In genomic region chr4:120145931-120146330, GRCm38 (mm10) we compare ENCODE assay signal across 18 mouse cellular contexts. TPM values are rescaled to one million over a fixed set of nuclear protein-coding genes. Genes with fewer than 3 reads are reported as not detected.
DNase-seq lines count a peak whose midpoint lies in the region; TF ChIP-seq lines count a peak whose summit lies in the region.
"Had no signal": no experiment of that assay in that cellular context is flagged by ENCODE, and none has a peak within 500 bp of the region (broad histone marks: within the 10 kb centered on the region; RNA-seq: fewer than 3 reads in every experiment).

No protein-coding gene starts in this region.

- WGBS in lung, adult 2 months: 59% methylated on average over 8 of the region's 8 CpGs
- 83% methylated on average over 8 of the region's 8 CpGs for WGBS in forebrain, embryonic 10.5 days

- peaks cover 8% of the 10 kb centered on the region for H3K4me1 ChIP-seq in lung, adult 2 months (ENCODE audit: control insufficient read depth, insufficient read depth, low read length)
- peaks cover 18% of the 10 kb centered on the region for H3K4me1 ChIP-seq in forebrain, embryonic 10.5 days

- no peak for TF ChIP-seq POLR2A in lung, adult 2 months (IDR thresholded peaks at IDR 0.05; ENCODE audit: borderline replicate concordance, extremely low read depth, low read depth, low read length)

- peak; percentile 38 for DNase-seq in 3T3-L1 (ENCODE audit: low read depth, low spot score)
- DNase-seq in lung, adult 2 months: peak; percentile 57
- DNase-seq in lung, postnatal 10 days: peak; percentile 52
- DNase-seq in lung, postnatal 4 days: peak; percentile 50 to 68
- no peak for DNase-seq in cerebellum, postnatal 25 days
- DNase-seq in retina, postnatal 1 day: no peak
- no peak for DNase-seq in forebrain, embryonic 10.5 days (ENCODE audit: extremely low spot score, low spot score)
- DNase-seq: adrenal gland, postnatal 10 days; cerebellum, adult 11-12 months; cerebellum, adult 9-10 months; cerebellum, postnatal 36 days; heart, adult 2 months had no signal

- no peak overlapping the region for H3K4me3 ChIP-seq in lung, adult 2 months (replicated peaks; ENCODE audit: extremely low read depth, low read depth, low read length)
- no peak overlapping the region for H3K4me3 ChIP-seq in forebrain, embryonic 10.5 days
- H3K4me3 ChIP-seq: embryonic facial prominence, embryonic 13.5 days; forebrain, embryonic 13.5 days; heart, adult 2 months; heart, embryonic 12.5 days; hindbrain, embryonic 15.5 days had no signal

- H3K27me3 ChIP-seq in forebrain, embryonic 10.5 days (ENCODE audit: poor library complexity, severe bottlenecking): peaks cover 38% of the 10 kb centered on the region
- H3K27me3 ChIP-seq: heart, embryonic 12.5 days; hindbrain, embryonic 15.5 days had no signal

- H3K36me3 ChIP-seq in forebrain, embryonic 10.5 days (replicated peaks): no peaks in the 10 kb centered on the region
- H3K36me3 ChIP-seq: embryonic facial prominence, embryonic 13.5 days; heart, embryonic 12.5 days; hindbrain, embryonic 15.5 days had no signal

- H3K9me3 ChIP-seq in forebrain, embryonic 10.5 days: no peaks in the 10 kb centered on the region
- H3K9me3 ChIP-seq: embryonic facial prominence, embryonic 13.5 days; forebrain, embryonic 13.5 days; heart, embryonic 12.5 days; hindbrain, embryonic 15.5 days had no signal

- H3K27ac ChIP-seq in forebrain, embryonic 10.5 days: no peak overlapping the region
- H3K27ac ChIP-seq: embryonic facial prominence, embryonic 13.5 days; forebrain, embryonic 13.5 days; heart, adult 2 months; hindbrain, embryonic 15.5 days had no signal

- no peak for TF ChIP-seq CTCF in lung, adult 2 months (IDR thresholded peaks at IDR 0.05; ENCODE audit: insufficient read depth, low read length)

RNA-seq across cellular contexts. Expression of gene Edn2, which starts 15.1 kb away (rescaled TPM):
- polyA plus RNA-seq in lung, adult 2 months (2012; rRNA removed): 0.27 and 0.68 TPM in 2 replicates
- polyA plus RNA-seq in forebrain, embryonic 10.5 days (2016; fragmentation: Nextera tagmentation; extraction: Ambion mirVana): not detected in 2 replicates
- polyA plus RNA-seq: C2C12; hindbrain, embryonic 11.5 days had no signal

Comparison
In these comparisons a context has a peak if more than half of its experiments do, and no peak if none do; other contexts are left out.
1. DNase-seq: peak in 3T3-L1 (single experiment), lung, adult 2 months (single experiment), lung, postnatal 10 days (single experiment) and lung, postnatal 4 days (2 of 2); none in cerebellum, postnatal 25 days (0 of 2), retina, postnatal 1 day (single experiment) and forebrain, embryonic 10.5 days (single experiment).